Mouse (Mus musculus): ENCODE measurements at regions not wholly inside any gene's neighbourhood (a gene's known extent, or its start where the extent isn't known, plus 50 kb on each side); places are given as distances from the start of the nearest gene placed in this dataset.

DNA sequence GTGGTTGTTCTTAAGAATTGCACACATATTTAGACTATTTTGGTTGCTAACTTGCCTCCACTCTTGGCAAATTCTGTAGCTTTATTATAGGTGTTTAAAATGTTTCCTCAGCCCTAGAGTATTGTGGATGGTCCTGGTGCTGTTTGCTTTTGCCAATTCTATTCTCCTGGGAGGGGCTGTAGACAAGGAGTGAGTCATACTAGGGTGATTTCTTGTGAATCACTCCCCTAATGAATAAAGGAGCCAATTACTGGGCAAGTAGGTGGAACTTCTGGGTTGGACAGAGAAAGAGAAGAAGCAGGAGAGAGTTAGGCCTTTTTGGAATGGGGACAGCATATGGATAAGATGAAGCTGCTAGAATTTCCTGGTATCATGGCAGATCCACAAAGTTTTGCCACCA is 541.6 kb upstream of the A830018L16Rik start:
- TF ChIP-seq GATA1 (IDR thresholded peaks at IDR 0.05; ENCODE audit: borderline replicate concordance, low read length) (no peak), FLI1 (IDR thresholded peaks at IDR 0.05; ENCODE audit: low read length) (no peak)

All from megakaryocyte, embryonic 14.5 days (primary cell).